Mouse (Mus musculus) liver, embryonic 16.5 days (tissue): ENCODE data around the gene Oaz1. TPM values are rescaled to one million over a fixed set of nuclear protein-coding genes. Genes with fewer than 3 reads are reported as not detected.

Experiments used
- ATAC-seq: fragments of 200-750 bp; cut with Nextera tagmentation; 2 replicates; pipeline ENCODE4 v1.8.0; 2017; ENCODE audit warnings: low read depth, mild to moderate bottlenecking, moderate number of reproducible peaks, moderate library complexity
- H3K27ac ChIP-seq: fragments of 300-500 bp; sonication (generic); 2 replicates; pipeline ENCODE4 v1.5.1; 2014; ENCODE audit warnings: mild to moderate bottlenecking, low read length
- H3K27me3 ChIP-seq: fragments of 300-500 bp; sonication (generic); 2 replicates; pipeline ENCODE4 v1.6.1; 2014; ENCODE audit warnings: low read depth, low read length, mixed read lengths; ENCODE audit not compliant: control insufficient read depth, insufficient read depth
- H3K36me3 ChIP-seq: fragments of 300-500 bp; sonication (generic); 2 replicates; pipeline ENCODE4 v1.6.1; 2014; ENCODE audit warnings: mild to moderate bottlenecking; ENCODE audit not compliant: control insufficient read depth, insufficient read depth
- H3K4me1 ChIP-seq: fragments of 300-500 bp; sonication (generic); 2 replicates; pipeline ENCODE4 v1.6.1; 2014; ENCODE audit warnings: low read depth, low read length, mixed read lengths; ENCODE audit not compliant: control insufficient read depth
- H3K4me2 ChIP-seq: fragments of 300-500 bp; sonication (generic); 2 replicates; pipeline ENCODE4 v1.6.1; 2014; ENCODE audit warnings: low read depth, low read length, mixed read lengths
- H3K4me3 ChIP-seq: fragments of 300-500 bp; sonication (generic); 2 replicates; pipeline ENCODE4 v1.5.1; 2014; ENCODE audit warnings: low read depth, mild to moderate bottlenecking, low read length
- H3K9ac ChIP-seq: fragments of 300-500 bp; sonication (generic); 2 replicates; pipeline ENCODE4 v1.6.1; 2014; ENCODE audit warnings: low read depth, low read length
- H3K9me3 ChIP-seq: fragments of 300-500 bp; sonication (generic); replicated peaks from 2 replicates; pipeline ENCODE4 v1.6.1; 2016; ENCODE audit warnings: low read length; ENCODE audit not compliant: control insufficient read depth
- WGBS: fragments of 180-500 bp; shearing (Covaris S2); extraction: QIAGEN DNeasy Blood & Tissue Kit; methylation state at CpG from one replicate; pipeline ENCODE4 v1.1.7; 2014; ENCODE audit not compliant: insufficient replicate concordance; 5-methylcytosine and 5-hydroxymethylcytosine counted together
- polyA plus RNA-seq: library from polyadenylated mRNA; unstranded; fragments of >200 nt; fragmentation: Nextera tagmentation; extraction: Ambion mirVana; gene quantifications from 2 replicates; pipeline ENCODE4 v1.2.1, GENCODE M21; 2015

Gene Oaz1
- polyA plus RNA-seq, 1 experiment from 2014 or later = 1,382 TPM

- H3K4me1 ChIP-seq = peaks cover 8% of the 10 kb centered on the region
- H3K9ac ChIP-seq = no peak overlapping the region
- H3K4me2 ChIP-seq = no peak overlapping the region
- H3K27ac ChIP-seq = no peak overlapping the region
- 75% methylated on average over 33 of the region's 33 CpGs for WGBS
- no peak overlapping the region for H3K4me3 ChIP-seq
- H3K9me3 ChIP-seq = no peaks in the 10 kb centered on the region
- no peak for ATAC-seq
- H3K36me3 ChIP-seq = peaks cover 78% of the 10 kb centered on the region
- no peaks in the 10 kb centered on the region for H3K27me3 ChIP-seq
Observed at GRCm38 (mm10) chr10:80791476-80792174, 34.8 kb upstream of the Oaz1 start.

GRCm38 (mm10) chr10:80792175-80793032 lies 34.1 kb upstream of the Oaz1 start:
- peaks cover 15% of the 10 kb centered on the region for H3K4me1 ChIP-seq
- no peak overlapping the region for H3K27ac ChIP-seq
- no peak overlapping the region for H3K4me3 ChIP-seq
- no peaks in the 10 kb centered on the region for H3K9me3 ChIP-seq
- no peaks in the 10 kb centered on the region for H3K27me3 ChIP-seq
- no peak overlapping the region for H3K9ac ChIP-seq
- WGBS = 57% methylated on average over 41 of the region's 41 CpGs
- peaks cover 73% of the 10 kb centered on the region for H3K36me3 ChIP-seq
- no peak for ATAC-seq
- no peak overlapping the region for H3K4me2 ChIP-seq

GRCm38 (mm10) chr10:80793033-80793784 lies 33.2 kb upstream of the Oaz1 start:
- ATAC-seq = no peak
- H3K9me3 ChIP-seq = no peaks in the 10 kb centered on the region
- H3K4me1 ChIP-seq = peaks cover 15% of the 10 kb centered on the region
- H3K36me3 ChIP-seq = peaks cover 65% of the 10 kb centered on the region
- H3K9ac ChIP-seq = no peak overlapping the region
- H3K4me2 ChIP-seq = no peak overlapping the region
- no peak overlapping the region for H3K27ac ChIP-seq
- H3K4me3 ChIP-seq = no peak overlapping the region
- H3K27me3 ChIP-seq = no peaks in the 10 kb centered on the region
- WGBS = 85% methylated on average over 13 of the region's 13 CpGs

- WGBS = 73% methylated on average over 4 of the region's 4 CpGs
- no peaks in the 10 kb centered on the region for H3K9me3 ChIP-seq
- H3K36me3 ChIP-seq = peaks cover 59% of the 10 kb centered on the region
- H3K9ac ChIP-seq = no peak overlapping the region
- no peak overlapping the region for H3K4me3 ChIP-seq
- no peak overlapping the region for H3K27ac ChIP-seq
- no peaks in the 10 kb centered on the region for H3K27me3 ChIP-seq
- peaks cover 15% of the 10 kb centered on the region for H3K4me1 ChIP-seq
- no peak overlapping the region for H3K4me2 ChIP-seq
- no peak for ATAC-seq
Observed at GRCm38 (mm10) chr10:80793803-80794202, 32.7 kb upstream of the Oaz1 start.

GRCm38 (mm10) chr10:80794750-80795149 lies 31.7 kb upstream of the Oaz1 start:
- 79% methylated on average over 8 of the region's 8 CpGs for WGBS
- H3K27ac ChIP-seq = no peak overlapping the region
- H3K4me2 ChIP-seq = no peak overlapping the region
- peaks cover 51% of the 10 kb centered on the region for H3K36me3 ChIP-seq
- no peak overlapping the region for H3K9ac ChIP-seq
- H3K9me3 ChIP-seq = no peaks in the 10 kb centered on the region
- no peaks in the 10 kb centered on the region for H3K27me3 ChIP-seq
- no peak overlapping the region for H3K4me3 ChIP-seq
- no peak for ATAC-seq
- H3K4me1 ChIP-seq = peaks cover 20% of the 10 kb centered on the region

- no peak overlapping the region for H3K27ac ChIP-seq
- peaks cover 25% of the 10 kb centered on the region for H3K4me1 ChIP-seq
- peak overlapping the region; percentile 93 for H3K4me3 ChIP-seq
- peaks cover 41% of the 10 kb centered on the region for H3K36me3 ChIP-seq
- H3K9ac ChIP-seq = peak overlapping the region; percentile 94
- peak overlapping the region; percentile 93 for H3K4me2 ChIP-seq
- no peaks in the 10 kb centered on the region for H3K9me3 ChIP-seq
- H3K27me3 ChIP-seq = no peaks in the 10 kb centered on the region
- no peak for ATAC-seq
- WGBS = 77% methylated on average over 9 of the region's 9 CpGs
Observed at GRCm38 (mm10) chr10:80796307-80796848, 30.1 kb upstream of the Oaz1 start.

GRCm38 (mm10) chr10:80797186-80798149 lies 29.0 kb upstream of the Oaz1 start:
- Histone ChIP-seq H3K27me3 (no peaks in the 10 kb centered on the region), H3K4me1 (peaks cover 25% of the 10 kb centered on the region), H3K27ac (peak overlapping the region; percentile 97), H3K9me3 (no peaks in the 10 kb centered on the region), H3K36me3 (peaks cover 46% of the 10 kb centered on the region), H3K4me2 (peak overlapping the region; percentile 93), H3K9ac (peak overlapping the region; percentile 94), H3K4me3 (peak overlapping the region; percentile 93)
- peak; percentile 52 for ATAC-seq
- 2% methylated on average over 58 of the region's 59 CpGs for WGBS
